Mouse (Mus musculus) adipocyte (in vitro differentiated cells): ENCODE results near the gene Pcnx4.

Source experiments
- DNase-seq: peaks from one replicate; pipeline ENCODE4 v3.0.0-alpha.2; 2016; ENCODE audit warnings: low spot score

Pcnx4 gene

GRCm38 (mm10) chr12:72536021-72536597 is at the start of gene Pcnx4:
Gene Pcnx4 (plus strand): TSS chr12:72536383.
- DNase-seq, result peak; percentile 98

DNA sequence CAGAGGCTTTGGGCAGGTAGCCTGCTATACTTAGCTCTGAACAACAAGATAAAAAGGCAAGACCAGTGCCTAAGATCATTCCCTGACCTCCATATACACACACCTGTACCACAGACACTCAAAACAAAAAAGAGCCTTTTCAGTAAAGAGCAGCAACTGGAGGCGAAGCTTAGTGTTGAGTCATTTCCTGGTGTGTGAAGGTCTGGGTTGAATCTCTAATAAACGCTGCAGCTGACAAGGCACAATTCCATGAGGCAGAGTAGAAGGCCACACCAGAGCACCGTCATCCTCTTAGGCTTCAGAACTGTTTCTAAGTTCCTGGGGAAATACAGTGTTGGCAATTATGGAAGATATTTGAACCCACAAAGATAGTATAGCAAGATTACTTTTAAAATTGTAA is 48.7 kb upstream of the Pcnx4 start:
- DNase-seq, result no peak

GRCm38 (mm10) chr12:72489995-72490394 is 46.2 kb upstream of the Pcnx4 start:
- DNase-seq, result peak; percentile 71

- DNase-seq, result peak; percentile 8
These were observed 45.0 kb upstream of the Pcnx4 start for GRCm38 (mm10) chr12:72491063-72491719.

GRCm38 (mm10) chr12:72496866-72497600 is 39.1 kb upstream of the Pcnx4 start:
- DNase-seq, result no peak

GRCm38 (mm10) chr12:72509606-72510005 is 26.6 kb upstream of the Pcnx4 start:
- DNase-seq, result no peak

DNA sequence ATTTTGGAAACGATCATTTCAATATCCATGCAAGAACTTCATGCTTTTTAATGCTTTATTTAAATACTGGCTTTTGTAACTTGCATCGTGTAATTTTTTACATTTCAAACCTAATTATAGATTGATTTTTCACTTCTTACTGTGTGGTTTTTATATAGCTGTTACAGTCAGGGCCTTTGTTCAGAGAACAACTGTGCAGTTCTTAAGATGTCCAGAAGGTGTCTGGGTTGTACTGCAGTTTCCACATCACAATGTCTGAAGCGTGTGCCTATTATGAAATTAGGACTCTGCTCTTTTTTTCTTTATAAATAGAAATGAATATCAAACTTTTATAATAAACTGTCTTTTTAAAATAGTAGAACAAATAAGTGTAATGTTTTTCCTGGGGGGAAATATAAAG is 20.7 kb upstream of the Pcnx4 start:
- DNase-seq, result peak; percentile 74

DNA sequence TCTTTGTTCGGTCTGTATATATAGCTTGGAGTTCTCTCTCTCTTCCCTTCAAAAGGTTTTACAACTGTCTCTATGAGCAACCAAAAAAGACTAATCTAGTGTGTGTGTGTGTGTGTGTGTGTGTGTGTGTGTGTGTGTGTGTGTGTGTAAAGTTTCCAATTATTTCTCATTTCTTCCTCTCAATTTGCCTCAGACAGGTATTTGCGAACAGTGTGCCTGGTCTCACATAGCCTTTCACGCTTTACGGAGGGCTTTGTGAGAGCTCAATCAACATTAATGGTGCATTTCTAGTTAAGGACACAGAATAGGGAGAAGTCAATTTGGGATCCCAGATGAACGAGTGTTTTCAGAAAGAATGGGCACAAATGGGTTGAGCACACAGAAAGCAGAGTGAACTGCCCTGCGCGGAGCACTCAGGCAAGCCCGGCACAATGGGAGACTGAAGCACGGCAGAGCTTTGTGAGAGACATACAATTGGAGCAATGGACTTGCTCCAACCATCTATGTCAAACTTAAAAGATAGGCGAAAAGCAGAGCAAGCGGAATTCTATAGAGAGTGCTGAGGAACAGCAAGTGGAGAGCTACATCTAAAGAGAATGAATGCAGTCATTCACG is 18.0 kb upstream of the Pcnx4 start:
- no peak for DNase-seq

- DNase-seq, result no peak
These were observed 16.8 kb upstream of the Pcnx4 start for GRCm38 (mm10) chr12:72519352-72519751.

GRCm38 (mm10) chr12:72519855-72520254 is 16.3 kb upstream of the Pcnx4 start:
- no peak for DNase-seq

DNA sequence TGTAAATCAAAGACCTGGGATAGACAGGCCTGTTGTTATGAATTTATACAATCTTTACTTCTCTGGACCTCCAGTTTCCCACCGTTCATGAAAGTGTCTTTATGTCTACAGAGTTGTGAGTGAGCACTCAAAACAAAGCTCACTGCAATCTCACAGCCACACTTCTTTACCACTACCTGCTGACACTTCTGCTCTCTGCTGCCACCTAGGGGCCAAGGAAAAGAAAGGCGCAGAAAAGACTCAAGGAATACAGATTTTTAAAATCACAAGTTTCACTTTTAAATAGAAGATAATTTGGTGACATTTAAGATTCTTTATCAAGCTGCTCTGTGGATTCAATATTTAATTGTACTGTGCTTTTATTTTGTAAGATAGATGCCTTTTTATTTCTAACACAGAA is 15.5 kb upstream of the Pcnx4 start:
- DNase-seq, result peak; percentile 86

DNA sequence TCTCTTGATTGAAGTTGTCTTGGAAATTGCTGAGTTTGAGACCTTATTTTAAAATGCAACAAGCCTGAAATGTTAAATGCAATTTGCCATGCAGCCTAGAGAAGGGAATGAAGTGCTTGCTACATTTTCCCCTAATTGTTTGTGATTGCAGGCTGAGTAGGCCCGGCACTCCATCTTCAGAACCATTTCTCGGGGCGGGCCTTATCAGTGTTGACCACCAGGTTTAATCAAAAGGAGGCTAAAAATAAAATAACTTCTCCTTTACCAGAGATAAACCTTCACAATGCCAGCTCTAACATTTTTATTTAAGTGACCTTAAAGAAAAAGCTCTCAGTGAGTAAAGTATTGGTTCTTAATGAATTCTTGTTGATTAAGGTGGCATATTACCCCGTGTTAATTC is 10.6 kb upstream of the Pcnx4 start:
- no peak for DNase-seq

GRCm38 (mm10) chr12:72532303-72532702 is 3.9 kb upstream of the Pcnx4 start:
- DNase-seq, result no peak

DNA sequence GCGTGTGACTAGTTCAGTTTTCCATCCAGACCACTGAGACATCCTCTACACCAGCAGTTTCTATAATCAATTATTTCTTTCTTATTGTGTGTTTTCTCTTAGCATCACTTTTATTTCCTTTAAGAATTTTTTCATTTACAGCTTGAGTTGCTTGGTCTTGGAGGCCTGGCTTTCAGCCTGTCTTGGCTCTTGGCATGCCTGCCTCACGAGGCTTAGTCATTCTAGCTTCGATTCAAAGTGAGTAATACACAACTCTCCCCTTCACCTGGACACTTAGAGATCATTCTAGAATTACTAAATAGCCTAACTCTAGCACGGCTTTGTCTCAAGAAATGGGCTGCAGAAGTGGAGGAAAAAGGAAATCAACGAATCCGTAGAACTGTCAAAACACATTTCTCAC is 2.2 kb upstream of the Pcnx4 start:
- peak; percentile 19 for DNase-seq

DNA sequence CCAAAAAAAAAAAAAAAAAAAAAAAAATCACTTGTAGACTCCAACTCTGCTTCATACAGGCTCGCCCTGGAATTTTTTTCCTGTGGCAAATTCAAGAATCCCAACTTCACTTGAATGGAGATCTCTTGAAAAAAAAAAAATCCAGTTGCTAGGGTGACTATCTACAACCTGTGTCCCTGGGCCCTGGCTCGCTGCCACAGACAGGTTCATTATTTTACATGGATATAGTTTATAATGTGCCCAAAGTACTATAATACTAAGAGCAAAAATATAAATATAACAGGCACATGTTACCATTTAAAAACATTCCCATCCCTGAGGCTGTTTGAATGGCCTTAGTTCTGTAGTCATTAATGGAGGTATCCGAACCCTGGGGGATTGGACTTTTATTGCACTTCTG is 584 bp upstream of the Pcnx4 start:
- DNase-seq, result no peak

DNA sequence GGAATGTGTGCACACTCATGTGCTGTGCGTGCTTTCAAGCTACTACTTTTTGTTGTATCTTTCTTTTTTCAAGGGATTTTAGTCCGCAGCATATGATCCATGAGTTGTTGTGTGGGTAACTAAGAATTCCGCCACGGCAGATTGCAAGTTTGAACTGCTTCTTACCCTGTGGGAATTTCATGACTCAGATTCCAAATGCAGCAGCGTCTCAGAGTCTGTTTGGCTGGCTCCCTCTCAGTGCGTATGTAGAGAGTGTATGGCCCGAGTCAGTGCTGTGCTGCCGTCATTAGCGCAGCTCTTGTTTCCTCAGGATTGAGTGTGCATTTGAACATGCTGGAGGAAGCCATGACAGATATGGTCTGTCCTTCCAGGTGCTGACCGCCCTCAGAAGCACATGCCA is 2.4 kb downstream of the Pcnx4 start:
- peak; percentile 46 for DNase-seq

DNA sequence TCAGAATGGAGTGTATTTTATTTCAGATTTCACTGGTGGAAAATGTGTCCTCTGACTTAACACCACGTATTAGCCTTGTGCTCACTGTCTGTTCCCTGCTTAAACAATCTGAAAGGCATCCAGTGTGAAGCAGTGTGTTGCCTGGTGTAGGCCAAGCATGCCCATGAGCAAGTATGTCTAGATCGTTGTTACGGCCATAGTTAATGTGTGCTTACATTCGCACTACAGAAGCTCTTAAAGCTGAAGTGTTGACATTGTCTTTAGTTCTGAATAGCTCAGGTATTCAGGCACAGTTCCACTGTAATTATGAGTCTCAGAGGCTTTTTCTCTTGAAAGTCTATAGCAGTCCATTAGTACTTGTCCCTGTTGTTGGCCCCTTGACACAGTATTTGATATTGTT is 18.2 kb downstream of the Pcnx4 start:
- no peak for DNase-seq

- no peak for DNase-seq
These were observed 28.2 kb downstream of the Pcnx4 start for GRCm38 (mm10) chr12:72564281-72564795.

DNA sequence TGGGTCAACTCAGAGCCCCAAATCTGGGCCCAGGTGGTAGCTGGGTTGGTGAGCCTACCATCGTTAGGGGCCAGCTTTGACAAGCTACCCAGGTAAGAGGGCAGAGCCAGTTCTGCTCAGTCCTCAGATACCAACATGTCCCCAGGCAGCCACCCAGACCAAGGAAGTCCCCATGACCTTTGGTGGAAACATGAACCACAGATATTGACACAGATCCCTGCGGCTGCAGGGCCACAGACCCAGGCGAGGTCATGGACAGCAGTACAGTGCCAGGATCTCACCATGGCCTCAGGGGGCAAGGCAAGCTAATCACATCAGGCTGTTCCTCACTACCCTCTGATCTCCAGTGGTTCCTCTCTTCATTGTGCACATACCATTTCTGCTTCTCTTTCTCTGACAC is 45.8 kb downstream of the Pcnx4 start:
- no peak for DNase-seq

- no peak for DNase-seq
These were observed 46.9 kb downstream of the Pcnx4 start for GRCm38 (mm10) chr12:72583099-72583498.

- no peak for DNase-seq
These were observed 49.2 kb downstream of the Pcnx4 start for GRCm38 (mm10) chr12:72585339-72585738.

- no peak for DNase-seq
These were observed 56.8 kb downstream of the Pcnx4 start for GRCm38 (mm10) chr12:72592991-72593390.

DNA sequence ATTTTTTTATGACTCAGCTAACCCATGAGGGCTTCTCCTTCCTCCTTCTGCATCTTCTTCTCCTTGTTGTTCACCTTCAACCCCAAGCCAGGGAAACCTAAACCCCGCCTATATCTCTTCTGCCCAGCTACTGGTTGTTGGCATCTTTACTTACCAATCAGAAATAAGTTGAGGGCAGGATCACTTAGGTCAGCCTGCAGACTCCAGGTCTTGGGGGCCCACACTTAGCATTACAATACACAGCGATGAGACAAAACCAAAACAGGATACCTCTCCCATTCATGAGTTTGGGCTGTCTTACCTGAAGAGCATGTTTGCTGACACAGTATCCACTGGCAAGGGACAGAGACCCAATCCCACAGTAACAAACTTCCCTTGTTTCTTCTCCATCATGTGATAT is 57.8 kb downstream of the Pcnx4 start:
- DNase-seq, result no peak
